ENCODE assay signal across 21 mouse cellular contexts in the genomic region with DNA sequence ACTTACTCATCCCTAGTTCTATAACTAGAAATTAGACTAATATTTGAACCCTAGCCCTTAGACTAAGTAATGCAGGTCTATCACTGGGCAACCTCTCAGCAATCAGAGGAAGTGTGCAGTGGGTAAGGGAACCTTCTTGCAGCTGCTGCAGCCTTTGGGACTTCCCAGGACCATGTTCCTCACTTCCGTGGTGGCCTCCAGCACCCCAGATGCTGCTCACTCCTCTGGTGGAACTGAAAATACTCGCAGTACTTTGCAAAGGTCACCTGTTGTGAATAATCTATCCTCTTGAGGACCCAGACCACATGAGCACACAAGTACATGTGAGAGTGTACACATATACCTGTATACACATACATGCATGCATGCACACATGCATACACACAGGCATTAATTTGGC.
"Had no signal": no experiment of that assay in that cellular context is flagged by ENCODE, and none has a peak within 500 bp of the region (broad histone marks: within the 10 kb centered on the region; RNA-seq: fewer than 3 reads in every experiment).

No protein-coding gene starts in this region.

- H3K4me1 ChIP-seq: liver, embryonic 12.5 days; midbrain, embryonic 15.5 days had no signal

- H3K9ac ChIP-seq: liver, embryonic 12.5 days; liver, embryonic 14.5 days; lung, embryonic 14.5 days; midbrain, embryonic 13.5 days; midbrain, embryonic 15.5 days; neural tube, embryonic 13.5 days; neural tube, embryonic 15.5 days; stomach, embryonic 15.5 days had no signal

- DNase-seq: lung, adult 18-20 months; lung, embryonic 14.5 days; lung, postnatal 10 days; lung, postnatal 4 days; retina, postnatal 1 day; right cerebral cortex, adult 18-20 months; spleen, adult 18-20 months; thymus, adult 2 months; thymus, postnatal 25 days; thymus, postnatal 4 days had no signal

- H3K9me3 ChIP-seq: midbrain, embryonic 13.5 days; midbrain, embryonic 15.5 days; neural tube, embryonic 13.5 days; neural tube, embryonic 15.5 days; stomach, embryonic 15.5 days had no signal

- H3K36me3 ChIP-seq: liver, embryonic 12.5 days; midbrain, embryonic 13.5 days; midbrain, embryonic 15.5 days; neural tube, embryonic 13.5 days; neural tube, embryonic 15.5 days; stomach, embryonic 15.5 days had no signal

- H3K27ac ChIP-seq: liver, embryonic 12.5 days; liver, embryonic 14.5 days; midbrain, embryonic 13.5 days; midbrain, embryonic 15.5 days; neural tube, embryonic 13.5 days; neural tube, embryonic 15.5 days; stomach, embryonic 15.5 days; stomach, postnatal 0 days had no signal

- H3K4me3 ChIP-seq: liver, embryonic 12.5 days; megakaryocyte, embryonic 14.5 days; midbrain, embryonic 13.5 days; midbrain, embryonic 15.5 days; myocyte; neural tube, embryonic 13.5 days; neural tube, embryonic 15.5 days; stomach, embryonic 15.5 days had no signal

- ATAC-seq: liver, embryonic 12.5 days; midbrain, embryonic 13.5 days; midbrain, embryonic 15.5 days had no signal

- H3K4me2 ChIP-seq: liver, embryonic 12.5 days; lung, embryonic 14.5 days; midbrain, embryonic 11.5 days; midbrain, embryonic 13.5 days; midbrain, embryonic 15.5 days; neural tube, embryonic 13.5 days; neural tube, embryonic 15.5 days; stomach, embryonic 15.5 days had no signal

- H3K27me3 ChIP-seq: liver, embryonic 12.5 days; megakaryocyte, embryonic 14.5 days; midbrain, embryonic 13.5 days; midbrain, embryonic 15.5 days; neural tube, embryonic 13.5 days; neural tube, embryonic 15.5 days; stomach, embryonic 15.5 days had no signal
